Mouse (Mus musculus) gastrocnemius, postnatal 25 days (tissue): ENCODE data around the gene Fgfr2. TPM values are rescaled to one million over a fixed set of nuclear protein-coding genes. Genes with fewer than 3 reads are reported as not detected.

Source experiments
- DNase-seq: peaks from one replicate; pipeline ENCODE4 v3.0.0; 2022
- total RNA-seq, 2 experiments: library from RNA; stranded (reverse); gene quantifications; 1 replicate in 1 of 2; 2 replicates in 1 of 2; pipeline ENCODE4 v1.2.3; 2021

Fgfr2 gene
- total RNA-seq, 2 experiments from 2014 or later: 0.33 to 0.96 TPM

- DNase-seq: no peak
Measured at GRCm38 (mm10) chr7:132887019-132887804, 235.9 kb downstream of the Fgfr2 start.

- DNase-seq: no peak
Measured at GRCm38 (mm10) chr7:132884031-132884430, 239.1 kb downstream of the Fgfr2 start.

GRCm38 (mm10) chr7:132882343-132882742, 240.8 kb downstream of the Fgfr2 start:
- no peak for DNase-seq

GRCm38 (mm10) chr7:132880276-132880675, 242.9 kb downstream of the Fgfr2 start:
- DNase-seq: no peak

GRCm38 (mm10) chr7:132875391-132876086, 247.6 kb downstream of the Fgfr2 start:
- DNase-seq: no peak

- no peak for DNase-seq
Measured at GRCm38 (mm10) chr7:132873043-132873442, 250.1 kb downstream of the Fgfr2 start.

GRCm38 (mm10) chr7:132866316-132866715, 256.8 kb downstream of the Fgfr2 start:
- DNase-seq: no peak

- peak; percentile 86 for DNase-seq
Measured at GRCm38 (mm10) chr7:132859042-132859958, 263.9 kb downstream of the Fgfr2 start, which contains the start of gene Abraxas2. Abraxas2 (plus strand) TSS chr7:132859225.

GRCm38 (mm10) chr7:132858043-132858608, 265.0 kb downstream of the Fgfr2 start:
- no peak for DNase-seq

GRCm38 (mm10) chr7:132856083-132856482, 267.1 kb downstream of the Fgfr2 start:
- no peak for DNase-seq

GRCm38 (mm10) chr7:132853946-132854345, 269.2 kb downstream of the Fgfr2 start:
- no peak for DNase-seq

- DNase-seq: no peak
Measured at GRCm38 (mm10) chr7:132853361-132853760, 269.8 kb downstream of the Fgfr2 start.

- DNase-seq: peak; percentile 77
Measured at GRCm38 (mm10) chr7:132852173-132852844, 270.8 kb downstream of the Fgfr2 start, which contains the start of gene Eef1akmt2. Eef1akmt2 (minus strand) TSS chr7:132852673.

- DNase-seq: no peak
Measured at GRCm38 (mm10) chr7:132843152-132843551, 280.0 kb downstream of the Fgfr2 start.

- no peak for DNase-seq
Measured at GRCm38 (mm10) chr7:132842455-132842854, 280.7 kb downstream of the Fgfr2 start.

GRCm38 (mm10) chr7:132841287-132841686, 281.9 kb downstream of the Fgfr2 start:
- DNase-seq: no peak

- DNase-seq: no peak
Measured at GRCm38 (mm10) chr7:132830955-132831354, 292.2 kb downstream of the Fgfr2 start.

GRCm38 (mm10) chr7:132824346-132825022, 298.7 kb downstream of the Fgfr2 start:
- no peak for DNase-seq

- no peak for DNase-seq
Measured at GRCm38 (mm10) chr7:132823832-132824231, 299.3 kb downstream of the Fgfr2 start.

GRCm38 (mm10) chr7:132820692-132821091, 302.5 kb downstream of the Fgfr2 start:
- DNase-seq: no peak

- DNase-seq: no peak
Measured at GRCm38 (mm10) chr7:132817056-132817455, 306.1 kb downstream of the Fgfr2 start.
